Mouse (Mus musculus) monocyte, adult 5-6 weeks (primary cell): ENCODE measurements around the gene Ell. TPM values are rescaled to one million over a fixed set of nuclear protein-coding genes. Genes with fewer than 3 reads are reported as not detected.
"Not testable (repeated sequence)": the region's sequence is repeated elsewhere in the genome, so short reads cannot be mapped to it uniquely, and the experiment has no call there.

Experiments
- ATAC-seq: fragments of 153-309, 156-312 bp; replicated peaks from 2 replicates; pipeline ENCODE4 v1.8.0; 2017; ENCODE audit warnings: mild to moderate bottlenecking; ENCODE audit not compliant: low TSS enrichment, insufficient number of reproducible peaks, severe bottlenecking, poor library complexity, low FRiP score
- total RNA-seq: library from RNA; stranded (forward); fragments of 200-1000, 200-491, 200-594 nt; gene quantifications from 3 replicates; pipeline ENCODE4 v1.2.3, GENCODE M21; 2017

Ell gene
- total RNA-seq, 1 experiment from 2014 or later = 16.9 TPM

GRCm38 (mm10) chr8:70505698-70506327, 33.4 kb upstream of the Ell start:
- ATAC-seq = no peak

GRCm38 (mm10) chr8:70506328-70507026, 32.8 kb upstream of the Ell start, which contains the start of gene Rex1bd:
Gene Rex1bd (minus strand): TSS chr8:70506752.
- peak; percentile 38 for ATAC-seq

- no peak for ATAC-seq
These were observed 32.2 kb upstream of the Ell start for GRCm38 (mm10) chr8:70507027-70507393.

GRCm38 (mm10) chr8:70509281-70509952, 29.8 kb upstream of the Ell start:
- no peak for ATAC-seq

DNA sequence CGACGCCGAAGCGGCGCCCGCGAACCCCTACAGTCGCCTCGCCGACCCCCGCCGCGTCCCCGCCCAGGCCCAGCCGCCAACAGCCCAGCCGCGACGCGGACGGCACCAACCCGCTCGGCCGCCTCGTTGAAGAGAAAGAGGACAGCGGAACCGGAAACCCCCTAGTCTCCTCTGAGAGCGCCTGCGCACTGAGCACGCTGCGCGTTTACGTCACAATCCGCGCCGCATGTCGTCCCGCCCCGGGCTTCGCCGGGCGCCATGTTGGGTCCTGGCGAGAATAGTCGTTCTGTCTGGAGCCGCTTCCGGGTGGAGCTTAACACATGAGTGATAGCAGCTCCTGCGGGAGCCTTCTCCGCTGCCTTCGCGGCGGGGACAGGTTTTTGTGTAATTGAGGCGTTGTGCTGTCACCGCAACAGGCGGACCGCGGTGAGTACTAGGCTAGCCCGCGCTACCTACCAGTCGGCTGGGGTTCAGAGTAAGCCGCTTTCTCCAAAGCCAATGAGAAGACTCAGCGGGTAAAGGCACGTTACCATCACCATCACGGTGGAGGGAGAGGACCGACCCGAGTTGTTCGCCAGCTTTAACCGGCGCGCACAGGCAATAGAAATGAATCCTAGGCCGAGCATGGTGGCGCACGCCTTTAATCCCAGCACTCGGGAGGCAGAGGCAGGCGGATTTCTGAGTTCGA, 28.9 kb upstream of the Ell start, which contains the start of gene Uba52:
Uba52 (minus strand) TSS at position 574 of the 688 bp plus-strand sequence.
- ATAC-seq = peak; percentile 75

- ATAC-seq = not testable (repeated sequence)
These were observed 28.1 kb upstream of the Ell start for GRCm38 (mm10) chr8:70511174-70511573.

- no peak for ATAC-seq
These were observed 27.5 kb upstream of the Ell start for GRCm38 (mm10) chr8:70511770-70512169.

- no peak for ATAC-seq
These were observed 26.9 kb upstream of the Ell start for GRCm38 (mm10) chr8:70512253-70512903.

DNA sequence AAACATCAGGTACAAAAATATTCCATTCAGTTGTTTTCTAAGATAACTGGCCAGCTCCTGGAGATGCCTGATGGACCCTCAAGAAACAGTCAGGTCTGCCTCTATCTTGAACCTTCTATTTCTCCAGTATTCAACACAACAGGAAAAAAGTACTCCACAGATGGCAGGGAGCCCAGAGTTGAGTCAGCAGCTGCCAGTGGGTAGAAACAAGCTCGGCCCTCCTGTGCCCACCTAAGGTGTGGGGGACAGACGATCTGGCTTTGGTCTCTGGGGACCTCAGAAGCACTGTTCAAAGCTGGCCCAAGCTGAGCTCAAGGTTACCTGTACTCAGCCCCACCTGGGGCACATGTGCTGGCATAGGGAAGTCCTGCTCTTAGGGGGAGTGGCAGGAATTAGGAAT, 25.8 kb upstream of the Ell start:
- ATAC-seq = no peak

GRCm38 (mm10) chr8:70517940-70518643, 21.2 kb upstream of the Ell start:
- ATAC-seq = no peak

GRCm38 (mm10) chr8:70519043-70519442, 20.2 kb upstream of the Ell start:
- ATAC-seq = no peak

GRCm38 (mm10) chr8:70519606-70520005, 19.7 kb upstream of the Ell start:
- no peak for ATAC-seq

GRCm38 (mm10) chr8:70522592-70523403, 16.5 kb upstream of the Ell start:
- peak; percentile 93 for ATAC-seq

- ATAC-seq = no peak
These were observed 12.1 kb upstream of the Ell start for GRCm38 (mm10) chr8:70527111-70527511.

DNA sequence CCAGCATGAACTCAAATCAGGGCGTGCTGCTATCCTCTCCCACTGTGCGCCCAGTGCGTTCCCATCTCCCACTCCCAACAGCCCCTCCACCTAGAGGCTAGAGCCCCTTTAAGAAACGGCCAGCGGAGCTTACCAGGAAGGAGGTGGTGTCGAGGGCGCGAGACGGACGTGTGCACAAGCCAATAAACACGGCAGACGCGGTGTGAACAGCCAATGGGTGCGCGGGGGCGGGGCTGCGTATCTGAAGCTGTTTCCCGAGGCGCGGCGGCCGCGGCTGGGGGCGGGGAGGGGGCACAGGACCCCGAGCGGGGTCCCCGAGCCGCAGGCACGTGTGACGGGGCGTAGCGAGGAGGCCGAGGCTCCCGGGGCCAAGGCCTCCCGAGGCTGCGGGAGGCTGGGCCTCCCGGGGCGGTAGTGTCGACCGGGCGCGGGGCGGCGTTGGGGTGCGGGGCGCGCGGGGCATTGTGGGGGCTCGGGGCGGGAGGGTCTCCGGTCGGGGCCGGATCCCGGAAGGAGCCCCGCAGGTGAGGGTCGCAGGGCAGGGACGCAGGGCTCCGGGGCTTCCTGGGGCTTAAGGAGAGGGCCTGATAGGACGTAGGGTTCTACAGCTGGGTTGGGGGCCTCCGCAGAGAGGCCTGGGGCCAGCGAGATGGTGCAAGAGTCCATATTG, 11.6 kb upstream of the Ell start, which contains the start of the genes Fkbp8 and Kxd1:
Fkbp8 (plus strand) TSS at position 213 of the 670 bp plus-strand sequence.
Kxd1 (minus strand) TSS at position 445 of the 670 bp plus-strand sequence.
- ATAC-seq = peak; percentile 85

- ATAC-seq = no peak
These were observed 11.0 kb upstream of the Ell start for GRCm38 (mm10) chr8:70528182-70528797.
